Mouse (Mus musculus) lung, postnatal 14 days (tissue): Measurements from ENCODE around the gene Gm9970.
A peak's percentile ranks its signal among the peaks of the same experiment; 100 is the strongest.

Experiments
- DNase-seq: peaks from one replicate; pipeline ENCODE4 v3.0.0; 2021

Gene Gm9970

DNA sequence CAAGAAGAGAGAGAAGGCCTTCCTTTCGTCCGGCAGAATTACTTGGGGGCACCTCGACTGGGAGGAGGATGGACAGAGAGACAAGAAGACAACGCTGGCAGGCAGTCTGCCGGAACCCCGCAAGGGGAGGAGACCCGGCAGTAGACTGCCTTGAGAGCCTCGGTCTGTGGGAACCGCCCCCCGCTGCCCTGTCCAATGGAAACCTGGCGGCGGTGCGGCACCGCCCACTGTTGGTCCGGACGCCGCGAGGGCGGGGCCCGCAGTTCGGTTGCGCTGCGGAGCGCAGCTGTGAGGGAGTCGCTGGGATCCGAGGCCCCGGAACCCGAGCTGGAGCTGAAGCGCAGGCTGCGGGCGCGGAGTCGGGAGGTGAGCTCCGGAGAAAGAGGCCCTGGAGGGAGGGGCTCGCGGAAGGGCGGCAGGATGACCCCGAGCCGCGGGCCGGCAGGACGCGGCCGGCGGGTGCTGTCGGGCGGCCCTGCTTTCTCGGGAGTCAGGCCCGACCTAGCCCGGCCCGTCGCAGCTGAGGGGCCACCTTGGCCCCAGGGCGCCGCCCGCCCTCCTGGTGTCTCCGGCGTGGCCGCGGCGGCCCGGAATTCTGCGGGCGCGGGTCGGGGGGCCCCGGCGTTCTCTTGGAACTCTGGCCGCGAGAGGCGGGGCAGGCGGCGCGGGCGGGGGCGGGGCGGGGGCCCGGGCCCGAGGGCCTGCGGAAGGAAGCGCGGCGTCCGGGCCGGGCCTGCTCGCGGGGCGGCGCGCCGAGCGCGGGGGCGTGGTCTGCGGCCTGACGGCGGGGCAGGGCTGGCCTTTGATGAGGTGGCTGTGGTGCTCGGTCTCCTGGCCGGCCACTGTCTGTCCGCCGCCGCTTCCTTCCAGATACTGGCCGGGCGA, at the start of gene Gm9970, which contains the start of gene Nrbp1:
Gene Gm9970, minus strand, starts transcription at position 596 of the 885 bp plus-strand sequence.
Gene Nrbp1, plus strand, starts transcription at position 228 of the 885 bp plus-strand sequence.
- peak; percentile 95 for DNase-seq

- no peak for DNase-seq
These were observed 48.7 kb upstream of the Gm9970 start for GRCm38 (mm10) chr5:31289626-31290230.

DNA sequence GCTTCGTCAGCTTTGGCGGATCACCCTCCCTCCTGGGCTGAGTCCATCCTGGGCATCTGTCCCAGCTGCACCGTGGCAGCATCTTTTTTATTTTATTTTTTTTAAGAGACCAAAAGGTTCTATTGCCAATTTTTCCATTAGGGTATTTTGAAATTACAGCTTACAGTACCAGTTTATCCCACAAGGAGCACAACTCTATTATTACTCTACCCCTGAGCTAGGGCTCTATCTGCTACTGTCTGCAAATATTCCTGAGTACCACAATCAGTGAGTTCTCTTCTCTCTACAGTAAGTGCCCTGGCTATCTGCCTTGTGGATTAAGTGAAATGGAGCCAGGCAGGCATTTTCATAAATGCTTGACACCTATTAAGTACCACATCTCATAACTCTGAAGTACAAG, 47.6 kb upstream of the Gm9970 start:
- DNase-seq, result no peak

DNA sequence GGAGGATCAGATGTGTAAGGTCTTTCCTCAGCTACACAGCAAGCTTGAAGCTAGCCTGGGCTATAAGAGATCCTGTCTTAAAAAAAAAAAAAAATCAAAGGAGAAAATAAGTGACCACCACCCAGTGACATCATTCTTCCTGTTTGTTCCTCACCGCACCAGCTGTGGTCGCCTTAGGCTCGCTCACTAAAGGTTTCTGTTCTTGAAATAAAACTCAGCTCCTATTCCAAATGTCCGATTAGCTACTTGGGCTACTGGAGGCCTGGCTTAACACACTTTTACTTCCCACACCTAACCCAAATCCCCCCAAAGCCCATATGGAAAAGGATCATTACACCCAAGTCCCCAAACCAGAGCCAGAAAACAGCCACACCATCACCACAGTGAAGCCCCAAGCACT, 47.2 kb upstream of the Gm9970 start:
- no peak for DNase-seq

- no peak for DNase-seq
These were observed 38.4 kb upstream of the Gm9970 start for GRCm38 (mm10) chr5:31279245-31279988.

- no peak for DNase-seq
These were observed 32.0 kb upstream of the Gm9970 start for GRCm38 (mm10) chr5:31273018-31273417.

GRCm38 (mm10) chr5:31267686-31268085, 26.7 kb upstream of the Gm9970 start:
- no peak for DNase-seq

DNA sequence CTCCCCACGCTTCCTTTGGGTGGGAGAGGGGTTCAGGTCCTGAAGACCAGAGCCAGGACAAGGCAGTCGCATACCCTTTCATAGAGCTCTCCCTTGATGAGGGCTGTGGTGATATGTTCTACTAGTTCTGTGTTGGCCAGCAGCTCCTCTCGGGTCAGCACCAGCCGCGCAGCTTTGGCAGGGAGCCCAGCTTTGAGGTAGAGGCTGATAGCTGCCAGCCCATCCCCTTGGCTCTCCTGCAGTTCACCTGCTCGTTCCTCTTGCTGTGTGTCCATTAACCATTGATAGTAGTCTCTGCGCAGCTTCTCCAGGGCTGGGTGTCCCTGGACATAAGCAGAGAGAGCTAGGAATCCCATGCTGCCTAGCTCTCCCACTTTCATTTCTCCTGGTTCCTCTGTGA, 25.1 kb upstream of the Gm9970 start:
- no peak for DNase-seq

- no peak for DNase-seq
These were observed 16.6 kb upstream of the Gm9970 start for GRCm38 (mm10) chr5:31257616-31258015.

- no peak for DNase-seq
These were observed 14.9 kb upstream of the Gm9970 start for GRCm38 (mm10) chr5:31255971-31256370.

DNA sequence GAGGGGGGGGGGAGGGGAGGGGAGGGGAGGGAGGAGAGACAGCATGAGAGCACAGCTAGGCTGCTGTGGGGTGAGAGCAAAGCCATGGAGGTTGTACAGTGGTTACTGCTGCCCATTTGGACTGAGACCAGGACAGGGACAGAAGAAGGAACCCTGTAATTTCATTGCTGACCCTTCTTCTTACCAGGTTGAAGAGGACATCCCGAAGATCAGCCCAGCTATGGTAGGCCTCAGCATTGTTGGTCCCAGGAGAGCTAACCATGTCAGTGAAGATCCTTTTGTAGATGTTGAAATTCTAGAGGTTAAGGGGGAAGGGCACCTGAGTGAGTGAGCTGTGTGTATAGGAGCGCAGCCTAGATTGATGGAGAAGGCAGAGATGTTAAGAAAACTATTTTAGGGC, 14.3 kb upstream of the Gm9970 start:
- DNase-seq, result no peak

- DNase-seq, result no peak
These were observed 13.9 kb upstream of the Gm9970 start for GRCm38 (mm10) chr5:31254901-31255300.

- peak; percentile 65 for DNase-seq
These were observed 13.4 kb upstream of the Gm9970 start for GRCm38 (mm10) chr5:31254452-31254851.

- no peak for DNase-seq
These were observed 12.8 kb upstream of the Gm9970 start for GRCm38 (mm10) chr5:31253806-31254205.

DNA sequence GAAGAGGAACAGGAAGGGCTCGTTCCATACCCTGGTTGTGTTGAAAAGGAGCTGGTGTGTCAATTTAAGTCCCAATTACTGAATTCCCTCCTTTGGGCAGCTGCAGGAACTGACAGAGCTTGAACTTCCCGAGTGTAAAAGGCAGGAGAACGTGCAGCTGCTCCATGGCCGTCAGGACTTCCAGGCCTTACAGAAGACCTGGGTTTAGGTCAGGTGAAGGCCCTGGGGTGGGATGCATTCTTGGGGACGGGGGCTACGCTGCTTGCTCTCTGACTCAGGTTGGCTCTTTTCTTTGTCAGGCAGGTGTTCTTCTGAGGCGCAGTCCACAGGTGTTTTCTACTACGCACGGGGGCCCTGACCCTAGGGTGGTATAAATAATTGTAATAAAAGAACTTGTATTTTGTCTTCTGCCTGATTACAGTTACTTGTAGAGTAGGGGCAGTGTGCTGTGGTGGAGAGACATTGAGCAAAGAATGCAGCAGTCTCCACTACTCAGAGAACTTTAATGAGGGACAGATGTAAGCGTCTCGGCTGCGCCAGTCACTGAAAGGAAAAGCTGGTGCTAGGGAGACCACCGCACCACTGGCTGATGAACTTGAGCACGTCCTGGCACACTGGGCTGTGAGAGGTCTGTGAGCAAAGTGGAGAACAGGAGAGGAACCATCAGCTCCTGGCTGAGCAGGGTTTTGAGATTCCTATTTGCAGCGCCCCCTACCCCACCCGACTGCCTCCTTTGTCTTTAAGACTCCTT, 11.9 kb upstream of the Gm9970 start:
- no peak for DNase-seq

DNA sequence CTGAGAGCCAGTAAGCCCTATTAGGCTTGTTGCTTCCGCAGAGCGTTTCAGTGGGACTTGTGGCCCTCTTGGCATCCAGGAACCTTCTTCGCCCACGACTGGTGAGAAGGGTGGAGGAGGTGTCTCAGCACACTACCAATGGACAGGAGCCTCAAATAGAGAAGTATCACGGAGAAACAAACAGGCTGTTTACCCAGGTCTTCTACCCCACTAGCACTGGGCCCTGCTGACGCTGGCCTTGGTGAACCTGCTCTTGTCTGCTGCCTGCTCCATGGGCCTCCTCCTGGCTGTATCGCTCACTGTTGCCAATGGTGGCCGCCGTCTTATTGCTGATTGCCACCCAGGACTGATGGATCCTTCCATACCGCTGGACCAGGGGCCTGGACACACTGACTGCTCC, 11.1 kb upstream of the Gm9970 start:
- no peak for DNase-seq

GRCm38 (mm10) chr5:31251541-31252101, 10.6 kb upstream of the Gm9970 start, which contains the start of gene Krtcap3:
Gene Krtcap3, plus strand, starts transcription at chr5:31251691.
- peak; percentile 61 for DNase-seq

DNA sequence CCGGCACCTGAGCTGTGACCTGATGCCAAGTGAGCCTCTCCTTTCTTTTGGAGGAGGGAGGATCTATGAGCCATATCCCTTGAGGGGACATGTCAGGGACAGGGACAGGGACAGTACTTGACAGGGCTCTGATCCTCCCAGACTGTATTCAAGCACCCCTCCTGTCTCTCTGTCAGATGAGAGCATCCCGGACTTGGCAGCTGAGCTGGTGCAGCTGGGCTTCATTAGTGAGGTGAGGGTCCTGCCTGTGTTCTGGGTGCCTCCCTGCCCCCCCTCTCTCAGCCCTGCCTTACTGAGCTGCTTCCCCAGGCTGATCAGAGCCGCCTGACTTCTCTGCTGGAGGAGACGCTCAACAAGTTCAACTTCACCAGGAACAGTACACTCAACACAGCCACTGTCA, 9.7 kb upstream of the Gm9970 start:
- no peak for DNase-seq

DNA sequence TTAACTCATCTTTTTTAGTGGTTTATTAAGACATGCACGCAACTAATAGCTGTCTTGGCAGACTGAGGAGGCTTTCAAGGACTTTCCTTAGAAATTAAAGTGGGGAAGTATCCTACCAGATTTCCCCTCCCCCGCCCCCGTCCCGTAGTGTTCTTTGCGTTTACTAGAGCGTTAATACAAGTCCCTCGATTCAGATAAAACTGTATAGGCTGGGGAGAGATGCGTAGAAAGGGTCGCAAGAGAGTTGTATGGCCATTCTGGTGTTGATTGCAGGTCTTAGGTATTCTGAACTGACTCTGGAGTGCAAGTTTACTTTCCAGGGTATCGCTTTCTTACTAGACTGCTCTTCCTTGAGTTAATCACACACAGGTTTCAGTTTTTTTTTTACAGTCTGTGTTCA, 1.2 kb upstream of the Gm9970 start:
- no peak for DNase-seq

DNA sequence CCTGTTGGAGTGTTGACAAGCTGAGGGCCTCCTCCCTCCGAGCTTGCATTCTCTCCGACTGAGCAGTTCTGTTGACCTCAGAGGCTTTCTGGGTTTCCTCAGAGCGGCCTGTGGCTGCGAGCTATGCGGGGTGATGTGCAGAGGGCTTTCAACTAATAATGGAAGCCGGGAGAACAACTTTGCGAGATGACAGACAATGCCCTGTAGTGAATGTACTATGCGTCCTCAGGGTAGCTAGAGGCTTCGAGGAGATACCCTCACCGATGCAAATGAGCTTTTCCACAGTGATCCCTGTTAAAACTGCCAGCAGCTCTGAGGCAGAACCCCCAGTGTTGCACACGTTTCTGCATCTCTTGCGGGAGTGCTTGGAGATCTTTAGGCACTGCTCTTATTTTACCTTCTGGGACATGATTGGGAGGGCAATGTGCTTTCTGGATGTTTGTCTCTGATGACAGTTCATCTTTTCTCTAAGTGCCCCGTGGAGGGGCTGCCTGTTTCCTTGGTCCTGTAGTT, 546 bp upstream of the Gm9970 start:
- DNase-seq, result no peak

DNA sequence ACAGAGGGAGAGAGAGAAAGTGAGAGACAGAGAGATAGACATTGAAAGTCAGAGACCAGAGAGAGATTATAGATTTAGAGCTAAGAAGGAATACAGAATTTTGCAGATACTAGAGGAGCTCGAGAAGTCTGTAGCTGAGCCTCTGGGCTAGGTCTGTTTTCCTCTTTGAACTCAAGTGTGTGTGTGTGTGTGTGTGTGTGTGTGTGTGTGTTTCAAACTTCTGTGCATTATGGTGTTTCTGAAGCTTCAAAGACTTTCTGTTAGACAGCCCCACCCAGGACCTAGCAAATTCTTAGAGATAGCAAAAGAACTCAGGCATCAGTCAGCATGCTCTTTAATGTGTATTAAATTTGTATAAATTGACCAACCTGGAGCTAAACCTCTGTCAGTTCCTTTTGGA, 14.4 kb downstream of the Gm9970 start:
- no peak for DNase-seq

DNA sequence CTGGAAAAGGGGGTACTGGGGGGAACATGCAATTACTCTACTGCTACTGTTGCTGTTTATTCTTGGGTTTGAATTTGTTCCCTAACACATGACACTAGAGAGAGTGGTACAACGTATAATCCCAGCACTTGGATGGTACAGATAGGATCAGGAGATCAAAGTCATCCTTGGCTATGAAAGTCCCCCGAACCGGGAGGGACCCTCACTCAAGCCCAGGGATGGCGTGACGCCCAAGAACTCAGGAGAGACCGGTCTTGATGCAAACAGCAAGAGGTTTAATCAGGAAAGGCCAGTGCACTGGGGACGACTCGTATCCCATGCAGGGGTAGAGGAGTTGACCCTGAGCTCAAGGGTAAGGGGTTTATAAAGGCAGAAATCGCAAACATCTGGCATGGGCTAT, 18.3 kb downstream of the Gm9970 start:
- DNase-seq, result no peak
